Mouse (Mus musculus): ENCODE data around the gene Cmip. TPM values are rescaled to one million over a fixed set of nuclear protein-coding genes. Genes with fewer than 3 reads are reported as not detected.

Cmip gene
- polyA plus RNA-seq, 2 experiments: 27.1 to 39.7 TPM

- Histone ChIP-seq H3K4me2 (replicated peaks; ENCODE audit: low read depth, low read length, severe bottlenecking) (no peak overlapping the region), H3K9ac (ENCODE audit: low read depth, low read length, severe bottlenecking) (no peak overlapping the region), H3K4me3 (replicated peaks; ENCODE audit: low read length) (no peak overlapping the region), H3K27ac (replicated peaks; ENCODE audit: low read depth, low read length) (no peak overlapping the region), H3K27me3 (ENCODE audit: control insufficient read depth, insufficient read depth, low read length) (no peaks in the 10 kb centered on the region), H3K9me3 (ENCODE audit: control insufficient read depth, low read length) (no peaks in the 10 kb centered on the region), H3K36me3 (ENCODE audit: control insufficient read depth, insufficient read depth, low read length) (no peaks in the 10 kb centered on the region), H3K4me1 (ENCODE audit: control insufficient read depth, insufficient read depth, low read length) (peaks cover 34% of the 10 kb centered on the region)
- no peak for DNase-seq (ENCODE audit: low spot score)
- no peak for TF ChIP-seq POLR2A (IDR thresholded peaks at IDR 0.05; ENCODE audit: borderline replicate concordance, extremely low read depth, insufficient read depth, insufficient read length)
- whole genome bisulfite sequencing: 83% methylated on average over 8 of the region's 8 CpGs
- no peak for ATAC-seq (ENCODE audit: low FRiP score, low read depth)
These were observed 60.6 kb downstream of the Cmip start for GRCm38 (mm10) chr8:117317478-117317877.

GRCm38 (mm10) chr8:117318911-117319826, 62.3 kb downstream of the Cmip start:
- no peaks in the 10 kb centered on the region for H3K27me3 ChIP-seq (ENCODE audit: control insufficient read depth, insufficient read depth, low read length)
- no peak overlapping the region for H3K4me2 ChIP-seq (replicated peaks; ENCODE audit: low read depth, low read length, severe bottlenecking)
- TF ChIP-seq POLR2A (IDR thresholded peaks at IDR 0.05; ENCODE audit: borderline replicate concordance, extremely low read depth, insufficient read depth, insufficient read length): no peak
- no peaks in the 10 kb centered on the region for H3K9me3 ChIP-seq (ENCODE audit: control insufficient read depth, low read length)
- ATAC-seq (ENCODE audit: low FRiP score, low read depth) (no peak), DNase-seq (ENCODE audit: low spot score) (no peak)
- 72% methylated on average over 26 of the region's 26 CpGs for WGBS
- H3K36me3 ChIP-seq (ENCODE audit: control insufficient read depth, insufficient read depth, low read length): no peaks in the 10 kb centered on the region
- no peak overlapping the region for H3K9ac ChIP-seq (ENCODE audit: low read depth, low read length, severe bottlenecking)
- H3K4me1 ChIP-seq (ENCODE audit: control insufficient read depth, insufficient read depth, low read length): peaks cover 28% of the 10 kb centered on the region
- H3K4me3 ChIP-seq (replicated peaks; ENCODE audit: low read length): no peak overlapping the region
- no peak overlapping the region for H3K27ac ChIP-seq (replicated peaks; ENCODE audit: low read depth, low read length)

DNA sequence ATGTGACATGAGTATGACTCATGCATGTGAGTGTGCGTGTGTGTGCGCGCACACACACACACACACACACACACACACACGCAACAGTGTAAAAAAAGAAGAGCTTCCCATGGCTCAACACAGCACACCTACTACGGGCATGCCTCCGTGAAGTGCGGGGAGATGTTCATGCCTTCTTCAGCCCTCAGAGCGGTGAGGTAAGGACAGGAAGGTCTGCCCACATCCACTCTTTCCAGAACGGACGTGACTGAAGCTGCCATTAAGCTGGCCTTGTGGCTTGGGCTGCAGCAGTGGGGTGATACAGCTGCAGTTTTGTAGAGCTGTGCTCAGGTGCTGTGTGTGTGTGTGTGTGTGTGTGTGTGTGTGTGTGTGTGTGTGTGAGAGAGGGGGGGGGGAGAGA, 63.8 kb downstream of the Cmip start:
- Histone ChIP-seq H3K4me1 (ENCODE audit: control insufficient read depth, insufficient read depth, low read length) (peaks cover 15% of the 10 kb centered on the region), H3K4me3 (replicated peaks; ENCODE audit: low read length) (no peak overlapping the region), H3K36me3 (ENCODE audit: control insufficient read depth, insufficient read depth, low read length) (no peaks in the 10 kb centered on the region), H3K9me3 (ENCODE audit: control insufficient read depth, low read length) (no peaks in the 10 kb centered on the region), H3K9ac (ENCODE audit: low read depth, low read length, severe bottlenecking) (no peak overlapping the region), H3K27ac (replicated peaks; ENCODE audit: low read depth, low read length) (no peak overlapping the region), H3K27me3 (ENCODE audit: control insufficient read depth, insufficient read depth, low read length) (no peaks in the 10 kb centered on the region), H3K4me2 (replicated peaks; ENCODE audit: low read depth, low read length, severe bottlenecking) (no peak overlapping the region)
- ATAC-seq (ENCODE audit: low FRiP score, low read depth): no peak
- DNase-seq (ENCODE audit: low spot score): no peak
- WGBS: 93% methylated on average over 10 of the region's 10 CpGs
- no peak for TF ChIP-seq POLR2A (IDR thresholded peaks at IDR 0.05; ENCODE audit: borderline replicate concordance, extremely low read depth, insufficient read depth, insufficient read length)

DNA sequence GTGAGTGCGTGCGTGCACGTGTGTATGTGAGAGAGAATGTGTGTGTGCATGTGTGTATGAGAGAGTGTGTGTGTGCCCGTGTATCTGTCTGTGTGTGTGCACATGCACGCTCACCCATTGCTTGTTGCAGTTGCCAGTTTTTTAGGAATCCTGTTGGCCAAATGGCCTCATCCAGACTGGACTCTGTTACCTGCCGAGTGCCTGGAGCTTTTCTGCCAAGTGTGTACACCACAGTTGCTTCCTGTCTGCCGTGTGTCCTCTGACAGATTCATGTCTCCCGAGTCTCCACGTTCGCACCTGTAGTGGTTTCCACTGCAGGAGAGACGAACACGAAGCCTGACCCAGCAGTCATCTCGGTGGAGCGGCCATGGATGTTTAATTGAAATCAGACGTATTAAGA, 64.4 kb downstream of the Cmip start:
- Histone ChIP-seq H3K9me3 (ENCODE audit: control insufficient read depth, low read length) (no peaks in the 10 kb centered on the region), H3K27ac (replicated peaks; ENCODE audit: low read depth, low read length) (no peak overlapping the region), H3K27me3 (ENCODE audit: control insufficient read depth, insufficient read depth, low read length) (no peaks in the 10 kb centered on the region), H3K4me3 (replicated peaks; ENCODE audit: low read length) (no peak overlapping the region), H3K4me2 (replicated peaks; ENCODE audit: low read depth, low read length, severe bottlenecking) (no peak overlapping the region), H3K36me3 (ENCODE audit: control insufficient read depth, insufficient read depth, low read length) (no peaks in the 10 kb centered on the region), H3K9ac (ENCODE audit: low read depth, low read length, severe bottlenecking) (no peak overlapping the region), H3K4me1 (ENCODE audit: control insufficient read depth, insufficient read depth, low read length) (peaks cover 15% of the 10 kb centered on the region)
- TF ChIP-seq POLR2A (IDR thresholded peaks at IDR 0.05; ENCODE audit: borderline replicate concordance, extremely low read depth, insufficient read depth, insufficient read length): no peak
- no peak for DNase-seq (ENCODE audit: low spot score)
- no peak for ATAC-seq (ENCODE audit: low FRiP score, low read depth)
- 56% methylated on average over 15 of the region's 15 CpGs for WGBS

DNA sequence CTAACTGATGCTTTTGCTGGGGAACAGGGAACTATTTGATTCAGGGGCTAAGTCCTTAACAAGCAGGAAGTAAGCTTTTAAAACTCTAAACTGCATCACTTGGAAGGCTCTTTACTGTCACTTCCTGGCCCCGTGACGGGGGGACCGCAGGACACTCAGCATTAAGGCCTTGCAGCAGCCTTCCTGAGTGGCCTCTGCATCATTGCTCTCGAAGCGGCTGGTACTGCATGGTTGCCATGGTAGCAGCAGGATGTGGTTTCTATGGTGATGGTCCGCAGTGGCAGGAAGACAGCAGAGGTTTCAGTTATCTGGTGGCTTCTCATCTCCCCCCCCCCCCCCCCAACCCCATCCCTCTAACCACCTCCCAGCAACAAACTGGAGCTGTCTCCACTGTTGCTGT, 65.2 kb downstream of the Cmip start:
- no peaks in the 10 kb centered on the region for H3K9me3 ChIP-seq (ENCODE audit: control insufficient read depth, low read length)
- H3K4me2 ChIP-seq (replicated peaks; ENCODE audit: low read depth, low read length, severe bottlenecking): no peak overlapping the region
- no peak for DNase-seq (ENCODE audit: low spot score)
- peaks cover 15% of the 10 kb centered on the region for H3K4me1 ChIP-seq (ENCODE audit: control insufficient read depth, insufficient read depth, low read length)
- H3K4me3 ChIP-seq (replicated peaks; ENCODE audit: low read length): no peak overlapping the region
- H3K9ac ChIP-seq (ENCODE audit: low read depth, low read length, severe bottlenecking): no peak overlapping the region
- no peak for ATAC-seq (ENCODE audit: low FRiP score, low read depth)
- H3K36me3 ChIP-seq (ENCODE audit: control insufficient read depth, insufficient read depth, low read length): no peaks in the 10 kb centered on the region
- TF ChIP-seq POLR2A (IDR thresholded peaks at IDR 0.05; ENCODE audit: borderline replicate concordance, extremely low read depth, insufficient read depth, insufficient read length): no peak
- WGBS: 48% methylated on average over 6 of the region's 6 CpGs
- no peak overlapping the region for H3K27ac ChIP-seq (replicated peaks; ENCODE audit: low read depth, low read length)
- no peaks in the 10 kb centered on the region for H3K27me3 ChIP-seq (ENCODE audit: control insufficient read depth, insufficient read depth, low read length)
